In genomic region chr11:80323255-80323654, GRCm38 (mm10) we compare ENCODE assay signal across 13 mouse cellular contexts. TPM values are rescaled to one million over a fixed set of nuclear protein-coding genes. Genes with fewer than 3 reads are reported as not detected.
A peak's percentile ranks its signal among the peaks of the same experiment; 100 is the strongest.
DNase-seq lines count a peak whose midpoint lies in the region; ATAC-seq lines count a peak whose summit lies in the region.
"Had no signal": no experiment of that assay in that cellular context is flagged by ENCODE, and none has a peak within 500 bp of the region (broad histone marks: within the 10 kb centered on the region; RNA-seq: fewer than 3 reads in every experiment).

No protein-coding gene starts in this region.

- DNase-seq in forebrain, embryonic 10.5 days (ENCODE audit: extremely low spot score, low spot score) = no peak
- DNase-seq in induced T-regulatory cell, adult 2 months (ENCODE audit: low read depth) = peak; percentile 72
- DNase-seq in thymus, adult 18-20 months = peak; percentile 36 to 56
- DNase-seq in ovary, postnatal 14 days (ENCODE audit: low spot score) = no peak
- DNase-seq in urinary bladder, postnatal 10 days (ENCODE audit: low spot score) = no peak
- DNase-seq: cerebellum, adult 9-11 months; lung, adult 2 months had no signal

- H3K9me3 ChIP-seq in forebrain, embryonic 10.5 days = no peaks in the 10 kb centered on the region
- H3K9me3 ChIP-seq in forebrain, embryonic 16.5 days (ENCODE audit: control insufficient read depth, low read length) = no peaks in the 10 kb centered on the region
- H3K9me3 ChIP-seq: embryonic facial prominence, embryonic 15.5 days had no signal

- H3K4me2 ChIP-seq in forebrain, embryonic 16.5 days (ENCODE audit: low read length) = no peak overlapping the region
- H3K4me2 ChIP-seq: embryonic facial prominence, embryonic 15.5 days had no signal

- no peak overlapping the region for H3K9ac ChIP-seq in forebrain, embryonic 16.5 days (replicated peaks; ENCODE audit: low read depth, low read length)
- H3K9ac ChIP-seq: embryonic facial prominence, embryonic 15.5 days had no signal

- H3K27ac ChIP-seq in forebrain, embryonic 10.5 days = 0 out of 2 replicates have a peak overlapping the region, but pooled peaks have one; percentile 48
- no peak overlapping the region for H3K27ac ChIP-seq in forebrain, embryonic 16.5 days (ENCODE audit: low read length)
- H3K27ac ChIP-seq: embryonic facial prominence, embryonic 15.5 days; layer of hippocampus, adult 2 months had no signal

- H3K36me3 ChIP-seq in forebrain, embryonic 10.5 days (replicated peaks) = no peaks in the 10 kb centered on the region
- no peaks in the 10 kb centered on the region for H3K36me3 ChIP-seq in forebrain, embryonic 16.5 days (ENCODE audit: control insufficient read depth, insufficient read depth)
- H3K36me3 ChIP-seq: embryonic facial prominence, embryonic 15.5 days had no signal

- no peak for ATAC-seq in forebrain, embryonic 16.5 days
- ATAC-seq in CD4-positive, CD25-positive, alpha-beta regulatory T cell, adult 4 months = peak; percentile 58
- no peak for ATAC-seq in erythroblast, adult 5-6 weeks (replicated peaks; ENCODE audit: low FRiP score, poor library complexity, severe bottlenecking)
- ATAC-seq: Patski had no signal

- H3K27me3 ChIP-seq in forebrain, embryonic 10.5 days (ENCODE audit: poor library complexity, severe bottlenecking) = no peaks in the 10 kb centered on the region
- H3K27me3 ChIP-seq in forebrain, embryonic 16.5 days (replicated peaks; ENCODE audit: control insufficient read depth, insufficient read depth, low read length) = no peaks in the 10 kb centered on the region
- H3K27me3 ChIP-seq: embryonic facial prominence, embryonic 15.5 days; Patski had no signal

- H3K4me1 ChIP-seq in forebrain, embryonic 10.5 days = peaks cover 32% of the 10 kb centered on the region
- peaks cover 4% of the 10 kb centered on the region for H3K4me1 ChIP-seq in forebrain, embryonic 16.5 days (replicated peaks; ENCODE audit: control insufficient read depth, insufficient read depth, low read length)
- H3K4me1 ChIP-seq: embryonic facial prominence, embryonic 15.5 days had no signal

- 62% methylated on average over 13 of the region's 13 CpGs for WGBS in forebrain, embryonic 10.5 days
- 62% methylated on average over 13 of the region's 13 CpGs for WGBS in forebrain, embryonic 16.5 days

- no peak overlapping the region for H3K4me3 ChIP-seq in forebrain, embryonic 10.5 days
- H3K4me3 ChIP-seq in forebrain, embryonic 16.5 days (replicated peaks; ENCODE audit: low read length) = no peak overlapping the region
- H3K4me3 ChIP-seq: embryonic facial prominence, embryonic 15.5 days; layer of hippocampus, adult 2 months had no signal

RNA-seq across cellular contexts. Expression of gene Rhbdl3, which starts 22.5 kb away (rescaled TPM):
- polyA plus RNA-seq in forebrain, embryonic 10.5 days (2016; fragmentation: Nextera tagmentation; extraction: Ambion mirVana) = 3.1 and 3.6 TPM in 2 replicates
- 12.2 and 13.5 TPM in 2 replicates for polyA plus RNA-seq in forebrain, embryonic 16.5 days (2015; fragmentation: Nextera tagmentation; extraction: Ambion mirVana)
- 1 to 10 TPM in 1 of 2 experiments, under 1 TPM in 1; 0.82 to 1.6 TPM for polyA plus RNA-seq in CD4-positive, CD25-positive, alpha-beta regulatory T cell, adult 4 months (2017; shearing (Covaris generic))
- total RNA-seq in erythroblast, adult 5-6 weeks (2015; ENCODE audit: low replicate concordance) = not detected in 2 replicates
- total RNA-seq in erythroblast, adult 5-6 weeks (2017; ENCODE audit: low replicate concordance) = not detected in 2 replicates

RNA-seq across cellular contexts. Expression of gene 5730455P16Rik, which starts 54.6 kb away (rescaled TPM):
- polyA plus RNA-seq in forebrain, embryonic 10.5 days (2016; fragmentation: Nextera tagmentation; extraction: Ambion mirVana) = 26.5 and 29.4 TPM in 2 replicates
- 35.3 and 41.6 TPM in 2 replicates for polyA plus RNA-seq in forebrain, embryonic 16.5 days (2015; fragmentation: Nextera tagmentation; extraction: Ambion mirVana)
- 10 to 100 TPM; 10.4 to 15.6 TPM for polyA plus RNA-seq in CD4-positive, CD25-positive, alpha-beta regulatory T cell, adult 4 months (2017; shearing (Covaris generic))
- 0.84 and 0.96 TPM in 2 replicates for total RNA-seq in erythroblast, adult 5-6 weeks (2015; ENCODE audit: low replicate concordance)
- 3.8 and 4.0 TPM in 2 replicates for total RNA-seq in erythroblast, adult 5-6 weeks (2017; ENCODE audit: low replicate concordance)

RNA-seq across cellular contexts. Expression of gene Zfp207, which starts 59.8 kb away (rescaled TPM):
- polyA plus RNA-seq in forebrain, embryonic 10.5 days (2016; fragmentation: Nextera tagmentation; extraction: Ambion mirVana) = 301 and 320 TPM in 2 replicates
- 246 and 250 TPM in 2 replicates for polyA plus RNA-seq in forebrain, embryonic 16.5 days (2015; fragmentation: Nextera tagmentation; extraction: Ambion mirVana)
- polyA plus RNA-seq in CD4-positive, CD25-positive, alpha-beta regulatory T cell, adult 4 months (2017; shearing (Covaris generic)) = 100 to 1,000 TPM; 270 to 312 TPM
- total RNA-seq in erythroblast, adult 5-6 weeks (2015; ENCODE audit: low replicate concordance) = 409 and 448 TPM in 2 replicates
- total RNA-seq in erythroblast, adult 5-6 weeks (2017; ENCODE audit: low replicate concordance) = 409 and 414 TPM in 2 replicates

Comparison
In these comparisons a context has a peak if more than half of its experiments do, and no peak if none do; other contexts are left out.
1. DNase-seq: peak in induced T-regulatory cell, adult 2 months (single experiment) and thymus, adult 18-20 months (2 of 2); none in forebrain, embryonic 10.5 days (single experiment), ovary, postnatal 14 days (single experiment) and urinary bladder, postnatal 10 days (single experiment).